Mouse (Mus musculus): ENCODE results near the gene Fam122a.
A peak's percentile ranks its signal among the peaks of the same experiment; 100 is the strongest.

Fam122a gene

DNA sequence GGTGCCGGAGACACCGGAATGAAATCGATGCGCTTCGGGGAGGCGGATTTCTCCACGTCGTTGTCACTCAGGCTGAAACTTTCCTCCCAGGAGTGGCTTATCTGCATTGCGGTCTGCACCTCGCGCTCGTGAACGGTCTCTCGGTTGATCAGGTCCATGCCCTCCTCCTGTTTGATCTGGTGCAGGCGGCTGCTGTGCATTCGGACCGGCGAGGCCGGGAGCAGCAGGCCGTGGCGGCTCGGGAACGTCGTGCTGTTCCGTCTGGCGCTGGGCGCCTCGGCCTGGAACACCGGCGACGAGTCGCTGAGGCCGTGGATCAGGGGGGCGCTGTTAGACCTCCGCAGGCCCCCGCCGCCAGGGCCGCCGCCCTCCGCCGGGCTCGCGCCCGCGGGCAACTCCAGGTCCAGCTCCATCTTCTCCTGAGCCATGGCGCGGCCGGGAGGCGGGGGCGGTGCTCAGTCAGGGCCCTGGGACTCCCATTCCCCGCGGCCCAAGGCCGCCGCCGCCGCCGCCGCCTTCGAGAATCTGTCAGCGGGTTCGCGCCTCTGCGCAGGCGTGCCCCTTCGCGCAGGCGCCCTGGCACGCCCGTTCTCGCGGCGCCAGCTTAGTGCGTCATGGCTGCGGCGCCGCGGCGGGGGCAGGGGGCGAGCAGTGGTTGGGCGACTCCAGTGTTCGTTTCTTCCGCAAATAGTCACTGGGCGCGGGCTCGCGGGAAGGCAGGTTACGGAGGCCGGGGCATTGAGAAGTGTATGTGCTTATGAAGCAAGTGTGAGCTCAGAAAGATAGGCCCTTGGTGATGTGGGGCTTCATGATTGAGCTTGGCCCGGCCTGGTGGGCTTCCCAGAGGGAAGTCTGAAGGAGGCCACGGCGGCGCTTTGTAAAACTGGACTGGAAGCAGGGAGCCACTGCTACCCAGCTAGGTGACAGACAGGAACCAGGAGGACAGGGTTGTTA is at the start of gene Fam122a:
Gene Fam122a (minus strand): TSS at position 428 of the 954 bp plus-strand sequence.
- peak; percentile 97 for DNase-seq (ENCODE audit: low read depth, low spot score)

- no peak for DNase-seq (ENCODE audit: low read depth, low spot score)
Measured at GRCm38 (mm10) chr19:24523476-24524313, 46.5 kb upstream of the Fam122a start.

- DNase-seq (ENCODE audit: low read depth, low spot score), result no peak
Measured at GRCm38 (mm10) chr19:24521997-24522396, 44.8 kb upstream of the Fam122a start.

GRCm38 (mm10) chr19:24521146-24521545 is 44.0 kb upstream of the Fam122a start:
- no peak for DNase-seq (ENCODE audit: low read depth, low spot score)

- DNase-seq (ENCODE audit: low read depth, low spot score), result no peak
Measured at GRCm38 (mm10) chr19:24519732-24520409, 42.7 kb upstream of the Fam122a start.

DNA sequence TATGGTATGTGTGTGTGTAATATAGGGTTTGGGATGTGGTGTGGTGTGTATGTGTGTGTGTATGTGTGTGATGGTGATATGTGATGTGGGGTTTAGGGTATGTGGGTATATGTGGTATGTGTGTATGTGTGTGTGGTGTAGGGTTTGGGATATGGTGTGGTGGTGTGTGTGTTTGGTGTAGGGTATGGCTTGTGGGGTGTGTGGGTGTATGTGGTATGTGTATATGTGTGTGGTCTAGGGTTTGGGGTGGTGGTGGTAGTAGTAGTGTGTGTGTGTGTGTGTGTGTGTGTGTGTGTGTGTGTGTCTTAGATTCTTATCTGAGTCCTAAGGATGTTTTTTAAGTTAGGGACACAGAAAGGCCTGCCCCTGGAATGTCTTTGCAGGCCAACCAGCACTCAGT is 41.2 kb upstream of the Fam122a start:
- no peak for DNase-seq (ENCODE audit: low read depth, low spot score)

DNA sequence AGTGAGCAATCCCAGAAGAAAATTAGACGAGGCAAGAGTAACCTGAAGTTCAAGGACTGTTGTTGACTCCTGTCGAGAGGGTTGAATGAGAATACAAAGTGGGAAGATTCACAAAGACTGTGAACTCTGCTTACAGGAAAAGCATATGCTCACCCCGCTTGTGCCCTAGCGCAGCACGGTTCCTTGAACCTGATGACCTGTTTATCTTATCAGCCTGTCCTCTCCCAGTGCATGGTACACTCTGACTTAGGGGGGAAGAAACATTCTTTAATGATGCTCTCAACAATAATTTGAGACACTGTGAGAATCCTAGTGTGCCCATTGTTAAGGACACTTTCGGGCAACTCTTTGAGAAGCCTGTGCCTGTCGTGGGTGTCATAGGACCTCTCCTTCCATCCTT is 39.9 kb upstream of the Fam122a start:
- no peak for DNase-seq (ENCODE audit: low read depth, low spot score)

- DNase-seq (ENCODE audit: low read depth, low spot score), result no peak
Measured at GRCm38 (mm10) chr19:24515941-24516340, 38.8 kb upstream of the Fam122a start.

GRCm38 (mm10) chr19:24514661-24515642 is 37.8 kb upstream of the Fam122a start:
- DNase-seq (ENCODE audit: low read depth, low spot score), result no peak

- no peak for DNase-seq (ENCODE audit: low read depth, low spot score)
Measured at GRCm38 (mm10) chr19:24513105-24513843, 36.1 kb upstream of the Fam122a start.

- DNase-seq (ENCODE audit: low read depth, low spot score), result no peak
Measured at GRCm38 (mm10) chr19:24511939-24512338, 34.8 kb upstream of the Fam122a start.

DNA sequence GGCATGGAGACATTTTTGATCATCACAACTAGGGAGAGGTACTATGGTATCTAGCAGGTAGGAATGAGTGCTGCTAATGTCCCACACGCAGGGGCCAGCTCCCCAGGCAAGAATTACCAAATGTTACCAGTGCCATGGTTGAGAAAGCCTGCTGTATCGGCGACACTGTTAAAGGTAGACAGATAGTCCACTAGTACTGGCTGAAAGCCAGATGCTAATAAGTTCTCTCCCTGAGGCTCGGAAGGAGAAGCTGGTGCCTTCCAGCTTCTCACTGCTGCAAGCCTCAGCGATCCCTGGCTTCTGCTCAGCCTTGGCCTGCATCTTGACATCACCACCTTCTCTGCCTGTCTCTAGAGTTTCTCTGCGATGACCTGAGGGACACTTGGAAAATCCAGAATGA is 32.2 kb upstream of the Fam122a start:
- DNase-seq (ENCODE audit: low read depth, low spot score), result no peak

DNA sequence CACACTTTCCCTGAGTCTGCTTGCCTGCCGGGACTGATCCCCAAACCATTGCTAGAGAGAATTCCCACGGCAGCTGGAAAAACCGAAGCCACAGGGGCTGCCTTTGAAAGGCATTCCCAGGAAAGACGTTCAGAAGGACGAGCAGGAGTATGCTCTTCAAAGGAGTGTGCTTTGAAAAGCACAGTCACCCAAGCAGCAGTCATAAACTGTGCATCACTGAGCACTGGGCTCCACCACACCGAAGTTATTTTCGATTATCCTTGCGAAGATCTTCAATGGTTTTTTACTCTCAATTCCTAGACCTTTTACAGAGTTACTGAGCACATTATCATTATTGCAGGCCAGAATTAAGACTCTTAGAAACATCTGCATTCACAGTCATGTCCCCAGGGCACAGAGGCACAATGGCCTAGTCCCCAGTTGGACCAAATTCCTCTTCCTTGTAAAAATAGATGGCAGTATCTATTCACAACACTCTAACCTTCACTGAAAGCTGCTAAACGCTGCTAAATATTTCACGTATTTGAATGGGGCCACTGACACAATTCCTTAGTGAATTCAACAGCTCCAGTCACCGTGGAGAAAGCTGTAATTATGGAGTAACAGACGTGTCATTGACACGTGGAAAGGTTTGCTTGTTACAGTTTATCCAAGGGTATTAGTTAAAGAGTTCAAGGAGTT is 31.1 kb upstream of the Fam122a start:
- no peak for DNase-seq (ENCODE audit: low read depth, low spot score)

DNA sequence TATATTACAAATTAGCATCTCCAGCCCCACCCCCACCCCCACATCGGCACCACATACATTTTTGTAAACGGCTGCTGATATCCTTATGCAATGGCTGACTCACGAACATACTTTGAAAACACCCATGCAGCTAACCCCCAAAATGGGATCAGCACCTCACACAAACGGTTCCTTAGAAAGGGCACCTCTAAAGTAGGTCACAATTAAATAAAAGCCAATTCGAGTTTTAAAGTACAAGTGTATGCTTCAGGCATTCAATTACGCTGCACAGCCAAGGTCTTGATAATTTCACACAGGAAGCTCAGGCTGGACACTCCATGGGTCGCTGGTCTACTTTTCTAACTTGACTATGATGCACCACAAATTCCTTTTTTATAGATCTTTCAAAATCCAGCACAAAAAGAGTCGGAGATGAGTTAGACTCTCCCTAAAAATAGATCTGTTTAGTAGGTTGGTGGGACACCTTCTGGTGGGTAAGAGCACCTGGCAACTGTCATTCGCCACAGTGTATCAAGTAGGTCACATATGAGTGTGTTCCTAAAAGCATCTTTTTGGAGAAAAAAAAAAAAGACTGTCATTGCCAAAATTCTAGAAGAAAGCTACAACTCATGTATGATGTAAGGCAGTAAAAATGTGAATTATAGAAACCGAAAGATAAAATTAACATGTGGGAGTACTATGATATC is 25.7 kb upstream of the Fam122a start:
- no peak for DNase-seq (ENCODE audit: low read depth, low spot score)

DNA sequence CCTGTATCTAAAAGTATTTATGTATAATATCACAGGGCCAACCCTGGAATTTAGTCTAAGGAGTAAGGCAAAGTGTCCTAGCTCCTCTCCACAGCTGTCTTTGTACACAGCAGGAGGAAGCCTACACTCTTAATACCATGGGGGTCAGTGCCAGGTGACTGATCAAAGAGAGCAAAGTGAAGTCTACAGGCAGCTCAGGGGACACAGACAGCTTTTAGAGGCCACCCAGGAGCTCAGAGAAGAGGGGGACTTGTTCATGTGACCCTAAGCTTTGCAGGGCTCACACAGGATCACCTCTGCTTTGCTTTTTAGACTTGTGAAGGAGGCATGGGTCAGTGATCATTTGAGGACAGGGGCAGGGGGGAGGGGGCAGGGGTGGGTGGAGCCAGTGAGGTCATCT is 24.4 kb upstream of the Fam122a start:
- DNase-seq (ENCODE audit: low read depth, low spot score), result no peak

DNA sequence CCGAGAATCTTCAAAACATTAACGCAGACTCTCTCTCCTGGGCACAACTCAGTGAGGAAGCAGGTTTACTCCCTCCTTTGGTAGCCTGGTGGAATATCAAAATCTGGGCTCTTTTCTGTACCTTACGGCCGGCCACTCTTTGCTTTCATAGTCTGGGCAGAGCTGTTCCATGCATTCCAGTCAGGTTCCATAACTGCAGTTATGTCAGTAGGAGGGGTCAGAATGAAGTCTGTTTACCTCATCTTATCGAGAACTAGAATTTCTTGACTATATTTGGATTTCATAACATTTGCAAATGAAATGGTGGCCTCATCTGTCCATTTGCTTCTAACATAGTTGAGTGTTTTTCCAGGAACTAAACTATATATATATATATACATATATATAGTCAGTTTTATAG is 23.3 kb upstream of the Fam122a start:
- no peak for DNase-seq (ENCODE audit: low read depth, low spot score)

GRCm38 (mm10) chr19:24499291-24499690 is 22.1 kb upstream of the Fam122a start:
- DNase-seq (ENCODE audit: low read depth, low spot score), result no peak

DNA sequence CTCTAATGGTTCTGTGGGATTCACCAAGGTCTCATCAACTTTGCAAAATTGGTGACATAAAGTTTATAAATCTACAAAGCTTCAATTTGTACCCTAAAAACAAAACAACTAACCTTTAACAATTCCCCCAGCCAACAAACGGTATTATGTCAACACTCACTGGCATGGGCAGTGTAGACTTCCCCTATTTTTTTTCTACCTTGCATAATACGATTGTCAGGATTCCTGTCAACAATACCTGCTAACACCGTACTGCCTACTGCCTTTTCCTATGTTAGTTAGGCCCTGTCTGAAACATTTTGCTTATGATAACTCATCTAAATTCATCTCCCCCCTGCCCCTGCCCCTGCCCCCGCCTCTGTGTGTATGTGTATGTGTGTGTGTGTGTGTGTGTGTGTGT is 16.7 kb upstream of the Fam122a start:
- DNase-seq (ENCODE audit: low read depth, low spot score), result no peak

DNA sequence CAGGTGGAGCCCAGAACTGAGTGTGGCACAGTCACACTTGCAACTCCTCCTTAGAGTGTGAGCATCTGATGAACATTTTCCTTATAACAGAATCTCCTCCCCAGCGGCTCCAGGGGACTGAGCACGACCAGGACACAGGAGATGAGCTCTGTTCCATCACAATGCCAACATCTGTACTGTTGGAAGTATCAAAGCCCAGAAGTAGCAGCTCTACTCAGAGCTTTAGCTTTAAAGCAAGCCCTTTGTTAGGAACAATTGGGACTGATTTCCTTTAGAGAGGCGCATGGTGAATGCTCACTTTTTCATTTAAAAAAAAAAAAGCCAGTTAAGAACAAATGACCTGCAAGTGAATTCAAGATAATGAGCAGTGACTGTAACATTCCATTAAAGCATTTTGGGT is 14.7 kb upstream of the Fam122a start:
- no peak for DNase-seq (ENCODE audit: low read depth, low spot score)
